Mouse (Mus musculus): ENCODE results near the gene Sprn. TPM values are rescaled to one million over a fixed set of nuclear protein-coding genes. Genes with fewer than 3 reads are reported as not detected.
A peak's percentile ranks its signal among the peaks of the same experiment; 100 is the strongest.

The Sprn gene
- polyA plus RNA-seq, 1 experiment from 2014 or later: 0.01 TPM

- ChIA-PET CTCF (interaction anchor here (1.1 kb wide), 1 partner anchor 10 kb away, joined by 4 read pairs; no protein-coding TSS in a partner anchor), POLR2A (interaction anchor here (1.3 kb wide), 1 partner anchor 35 kb away, joined by 5 read pairs; the partner anchor contains the start of gene Mtg1)
- in situ Hi-C loops (cut with MboI; ENCODE audit: low pct_unique_long_range_greater_than_20kb): loop anchor here (25.0 kb wide), 1 partner anchor 1060 kb away; the partner anchor contains the start of gene Rnh1
- no peaks in the 10 kb centered on the region for H3K27me3 ChIP-seq
- ATAC-seq (peak; percentile 77), DNase-seq (ENCODE audit: low read depth, low spot score) (no peak)
- TF ChIP-seq CTCF (IDR thresholded peaks at IDR 0.05): no peak
Measured at GRCm38 (mm10) chr7:140101993-140102860, 52.5 kb downstream of the Sprn start, which contains the start of gene Fuom. Gene Fuom (minus strand): TSS chr7:140102441.

- no peaks in the 10 kb centered on the region for H3K27me3 ChIP-seq
- in situ Hi-C loops (cut with MboI; ENCODE audit: low pct_unique_long_range_greater_than_20kb): loop anchor here (25.0 kb wide), 1 partner anchor 1061 kb away; the partner anchor contains the start of gene Rnh1
- ATAC-seq (no peak), DNase-seq (ENCODE audit: low read depth, low spot score) (no peak)
- ChIA-PET POLR2A (no interaction called here), CTCF (no interaction called here)
- TF ChIP-seq CTCF (IDR thresholded peaks at IDR 0.05): no peak
Measured at GRCm38 (mm10) chr7:140101498-140101897, 53.2 kb downstream of the Sprn start.

Other genes with a start within 250 kb of the Sprn start
- gene Utf1, start 211.1 kb downstream of the Sprn start, polyA plus RNA-seq (2021): not detected
- 0.18 TPM for gene 6430531B16Rik, start 176.1 kb downstream of the Sprn start, polyA plus RNA-seq (2021)
- gene Adam8, start 162.3 kb downstream of the Sprn start, polyA plus RNA-seq (2021): 1.4 TPM
- gene Zfp511, start 118.5 kb downstream of the Sprn start, polyA plus RNA-seq (2021): 28.8 TPM
- 29.2 TPM for gene Tubgcp2, start 118.2 kb downstream of the Sprn start, polyA plus RNA-seq (2021)
- not detected for gene Msx3, start 105.8 kb downstream of the Sprn start, polyA plus RNA-seq (2021)
- not detected for gene Caly, start 72.3 kb downstream of the Sprn start, polyA plus RNA-seq (2021)
- not detected for gene Prap1, start 61.5 kb downstream of the Sprn start, polyA plus RNA-seq (2021)
- 50.1 TPM for gene Fuom, start 52.4 kb downstream of the Sprn start, polyA plus RNA-seq (2021)
- 9.8 TPM for gene Paox, start 39.1 kb downstream of the Sprn start, polyA plus RNA-seq (2021)
- 170 TPM for gene Echs1, start 38.4 kb downstream of the Sprn start, polyA plus RNA-seq (2021)
- 23.2 TPM for gene Mtg1, start 17.3 kb downstream of the Sprn start, polyA plus RNA-seq (2021)
- not detected for gene Olfr522, start 9.9 kb upstream of the Sprn start, polyA plus RNA-seq (2021)
- gene Olfr523, start 18.3 kb upstream of the Sprn start, polyA plus RNA-seq (2021): not detected
- gene Olfr524, start 51.1 kb upstream of the Sprn start, polyA plus RNA-seq (2021): not detected
- not detected for gene Cd163l1, start 63.4 kb upstream of the Sprn start, polyA plus RNA-seq (2021)
- gene 5830411N06Rik, start 92.4 kb upstream of the Sprn start, polyA plus RNA-seq (2021): not detected
- gene Olfr525, start 166.0 kb upstream of the Sprn start, polyA plus RNA-seq (2021): not detected
- gene Olfr527, start 179.1 kb upstream of the Sprn start, polyA plus RNA-seq (2021): not detected
- not detected for gene Olfr60, start 206.8 kb upstream of the Sprn start, polyA plus RNA-seq (2021)
- gene Olfr530, start 221.5 kb upstream of the Sprn start, polyA plus RNA-seq (2021): not detected
- not detected for gene Olfr531, start 248.0 kb upstream of the Sprn start, polyA plus RNA-seq (2021)

Data from Patski (cell line).